14 mouse cellular contexts compared by ENCODE assay signal in the genomic region with DNA sequence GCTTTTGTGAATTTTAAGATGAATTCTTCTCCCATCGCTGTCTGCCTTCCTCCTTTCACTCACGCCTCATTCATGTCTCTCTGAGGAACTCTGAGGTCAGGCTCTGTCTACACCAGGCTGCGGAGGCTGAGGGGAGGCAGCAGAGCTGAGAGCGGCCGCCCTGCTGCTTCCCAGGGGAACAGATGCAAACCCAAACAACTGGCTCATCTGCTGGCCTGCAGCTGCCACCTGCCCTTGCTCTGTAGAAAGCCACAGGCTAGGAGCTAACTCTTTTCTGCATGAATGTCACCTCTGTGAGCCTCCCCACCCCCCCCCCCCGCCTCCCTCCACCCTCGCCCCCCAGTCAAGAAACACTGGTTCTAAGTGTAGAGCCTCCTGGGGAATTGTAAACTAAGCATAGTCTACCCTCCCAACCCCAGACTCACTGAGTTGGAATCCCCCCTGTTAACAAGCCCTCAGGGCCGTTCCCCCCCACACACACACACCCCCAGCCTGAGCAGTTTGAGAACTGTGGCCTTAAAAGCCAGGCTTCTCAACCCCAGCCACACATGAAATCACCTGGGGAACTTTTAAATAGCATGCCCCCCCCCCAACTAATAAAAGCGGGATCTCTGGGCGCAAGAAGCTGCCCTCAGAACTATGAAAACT. TPM values are rescaled to one million over a fixed set of nuclear protein-coding genes. Genes with fewer than 3 reads are reported as not detected.
DNase-seq lines count a peak whose midpoint lies in the region; ATAC-seq and TF ChIP-seq lines count a peak whose summit lies in the region.
"Had no signal": no experiment of that assay in that cellular context is flagged by ENCODE, and none has a peak within 500 bp of the region (broad histone marks: within the 10 kb centered on the region; RNA-seq: fewer than 3 reads in every experiment).

No protein-coding gene starts in this region.

- no peak for TF ChIP-seq EP300 in lung, postnatal 0 days (IDR thresholded peaks at IDR 0.05)

- H3K4me2 ChIP-seq in forebrain, embryonic 11.5 days (ENCODE audit: low read depth, low read length, severe bottlenecking), result no peak overlapping the region
- H3K4me2 ChIP-seq in lung, postnatal 0 days (replicated peaks; ENCODE audit: low read depth, low read length), result no peak overlapping the region
- no peak overlapping the region for H3K4me2 ChIP-seq in kidney, embryonic 14.5 days (replicated peaks; ENCODE audit: low read depth, low read length)

- WGBS in forebrain, embryonic 10.5 days, result 45% methylated on average over 10 of the region's 10 CpGs
- WGBS in forebrain, embryonic 11.5 days, result 48% methylated on average over 10 of the region's 10 CpGs
- 41% methylated on average over 8 of the region's 10 CpGs for WGBS in lung, postnatal 0 days
- WGBS in lung, adult 2 months, result 65% methylated on average over 10 of the region's 10 CpGs
- WGBS in kidney, embryonic 14.5 days, result 40% methylated on average over 10 of the region's 10 CpGs

- ATAC-seq in forebrain, embryonic 11.5 days (replicated peaks; ENCODE audit: low FRiP score), result no peak
- peak; percentile 25; the same call in 1 of the 2 replicates for ATAC-seq in lung, postnatal 0 days
- ATAC-seq in kidney, embryonic 14.5 days (ENCODE audit: low FRiP score, low TSS enrichment), result no peak

- DNase-seq in forebrain, embryonic 10.5 days (ENCODE audit: extremely low spot score, low spot score), result no peak
- no peak for DNase-seq in forebrain, embryonic 11.5 days (ENCODE audit: low spot score)
- peak; percentile 50 for DNase-seq in lung, postnatal 0 days (ENCODE audit: low spot score)
- DNase-seq in lung, adult 2 months, result no peak
- peak; percentile 14 to 63 for DNase-seq in lung, postnatal 4 days
- peak; percentile 69 for DNase-seq in thymus, postnatal 14 days
- no peak for DNase-seq in layer of hippocampus, adult 8-10 months (ENCODE audit: low spot score in 2 of 2)
- DNase-seq: adrenal gland, adult 2 months; cerebellum, adult 8-10 months; gastrocnemius, postnatal 25 days; kidney, postnatal 4 days; right cerebral cortex, adult 18-20 months had no signal

- H3K27ac ChIP-seq in forebrain, embryonic 10.5 days, result peak overlapping the region; percentile 53
- no peak overlapping the region for H3K27ac ChIP-seq in forebrain, embryonic 11.5 days (ENCODE audit: low read depth, low read length)
- H3K27ac ChIP-seq in lung, postnatal 0 days (ENCODE audit: low read length), result no peak overlapping the region
- H3K27ac ChIP-seq in kidney, embryonic 14.5 days (ENCODE audit: low read depth, low read length), result no peak overlapping the region

- H3K4me3 ChIP-seq in forebrain, embryonic 10.5 days, result no peak overlapping the region
- no peak overlapping the region for H3K4me3 ChIP-seq in forebrain, embryonic 11.5 days (ENCODE audit: low read depth, low read length)
- H3K4me3 ChIP-seq in lung, postnatal 0 days (ENCODE audit: low read depth, low read length), result no peak overlapping the region
- no peak overlapping the region for H3K4me3 ChIP-seq in lung, adult 2 months (replicated peaks; ENCODE audit: extremely low read depth, low read depth, low read length)
- H3K4me3 ChIP-seq in kidney, embryonic 14.5 days (ENCODE audit: low read length), result no peak overlapping the region
- H3K4me3 ChIP-seq: erythroblast, embryonic 14.5 days had no signal

- no peak overlapping the region for H3K9ac ChIP-seq in forebrain, embryonic 11.5 days (ENCODE audit: low read length)
- no peak overlapping the region for H3K9ac ChIP-seq in lung, postnatal 0 days (replicated peaks; ENCODE audit: low read depth)
- no peak overlapping the region for H3K9ac ChIP-seq in kidney, embryonic 14.5 days (ENCODE audit: low read depth, low read length)

- TF ChIP-seq CTCF in lung, postnatal 0 days (IDR thresholded peaks at IDR 0.05), result no peak
- no peak for TF ChIP-seq CTCF in lung, adult 2 months (IDR thresholded peaks at IDR 0.05; ENCODE audit: insufficient read depth, low read length)

- H3K36me3 ChIP-seq in forebrain, embryonic 10.5 days (replicated peaks), result no peaks in the 10 kb centered on the region
- H3K36me3 ChIP-seq in forebrain, embryonic 11.5 days (ENCODE audit: control insufficient read depth, insufficient read depth, low read length), result no peaks in the 10 kb centered on the region
- no peaks in the 10 kb centered on the region for H3K36me3 ChIP-seq in lung, postnatal 0 days (ENCODE audit: insufficient read depth, low read length)
- no peaks in the 10 kb centered on the region for H3K36me3 ChIP-seq in kidney, embryonic 14.5 days (ENCODE audit: control insufficient read depth, insufficient read depth, low read length)

- no peaks in the 10 kb centered on the region for H3K9me3 ChIP-seq in forebrain, embryonic 10.5 days
- no peaks in the 10 kb centered on the region for H3K9me3 ChIP-seq in forebrain, embryonic 11.5 days (ENCODE audit: control insufficient read depth, low read length)
- H3K9me3 ChIP-seq in lung, postnatal 0 days (ENCODE audit: low read length), result no peaks in the 10 kb centered on the region
- no peaks in the 10 kb centered on the region for H3K9me3 ChIP-seq in kidney, embryonic 14.5 days (ENCODE audit: control insufficient read depth, low read length)

- no peaks in the 10 kb centered on the region for H3K27me3 ChIP-seq in forebrain, embryonic 10.5 days (ENCODE audit: poor library complexity, severe bottlenecking)
- no peaks in the 10 kb centered on the region for H3K27me3 ChIP-seq in forebrain, embryonic 11.5 days (ENCODE audit: control insufficient read depth, insufficient read depth, low read length)
- no peaks in the 10 kb centered on the region for H3K27me3 ChIP-seq in lung, postnatal 0 days (replicated peaks; ENCODE audit: insufficient read depth, low read length)
- no peaks in the 10 kb centered on the region for H3K27me3 ChIP-seq in kidney, embryonic 14.5 days (ENCODE audit: control insufficient read depth, insufficient read depth, low read length)

- no peak for TF ChIP-seq POLR2A in lung, adult 2 months (IDR thresholded peaks at IDR 0.05; ENCODE audit: borderline replicate concordance, extremely low read depth, low read depth, low read length)

- H3K4me1 ChIP-seq in forebrain, embryonic 10.5 days, result peaks cover 37% of the 10 kb centered on the region
- H3K4me1 ChIP-seq in forebrain, embryonic 11.5 days (replicated peaks; ENCODE audit: control insufficient read depth, insufficient read depth, low read length), result 0 out of 2 replicates have a peak, but pooled peaks cover 2% of the 10 kb centered on the region
- H3K4me1 ChIP-seq in lung, postnatal 0 days (ENCODE audit: insufficient read depth, low read depth, low read length), result no peaks in the 10 kb centered on the region
- H3K4me1 ChIP-seq in lung, adult 2 months (ENCODE audit: control insufficient read depth, insufficient read depth, low read length), result 0 out of 2 replicates have a peak, but pooled peaks cover 2% of the 10 kb centered on the region
- peaks cover 9% of the 10 kb centered on the region for H3K4me1 ChIP-seq in kidney, embryonic 14.5 days (ENCODE audit: control insufficient read depth, insufficient read depth, low read length)

RNA-seq across cellular contexts. Expression of a gene that starts 28.3 kb away (rescaled TPM):
- polyA plus RNA-seq in forebrain, embryonic 10.5 days (2016; fragmentation: Nextera tagmentation; extraction: Ambion mirVana), result 38.4 and 41.8 TPM in 2 replicates
- 57.1 and 61.7 TPM in 2 replicates for polyA plus RNA-seq in forebrain, embryonic 11.5 days (2014; fragmentation: Nextera tagmentation; extraction: Ambion mirVana)
- 7.7 and 7.9 TPM in 2 replicates for polyA plus RNA-seq in lung, postnatal 0 days (2015; fragmentation: Nextera tagmentation; extraction: Ambion mirVana)
- 9.4 and 11.9 TPM in 2 replicates for polyA plus RNA-seq in lung, adult 2 months (2012; rRNA removed)
- 10 to 100 TPM; 58.5 to 66.1 (median 62.9) TPM for total RNA-seq in layer of hippocampus, adult 8-10 months (2022)
- polyA plus RNA-seq in kidney, embryonic 14.5 days (2014; fragmentation: Nextera tagmentation; extraction: Ambion mirVana), result 39.4 and 43.2 TPM in 2 replicates

Comparison
In these comparisons a context has a peak if more than half of its experiments do, and no peak if none do; other contexts are left out.
1. DNase-seq: peak in lung, postnatal 0 days (single experiment), lung, postnatal 4 days (2 of 2) and thymus, postnatal 14 days (single experiment); none in forebrain, embryonic 10.5 days (single experiment), forebrain, embryonic 11.5 days (single experiment), lung, adult 2 months (single experiment) and layer of hippocampus, adult 8-10 months (0 of 2).